Mouse (Mus musculus) neural tube, postnatal 0 days (tissue): ENCODE measurements around the gene Phox2a. TPM values are rescaled to one million over a fixed set of nuclear protein-coding genes. Genes with fewer than 3 reads are reported as not detected.

Experiments
- polyA plus RNA-seq: library from polyadenylated mRNA; unstranded; fragments of >200 nt; fragmentation: Nextera tagmentation; extraction: Ambion mirVana; gene quantifications from 2 replicates; pipeline ENCODE4 v1.2.1, GENCODE M21; 2015

The Phox2a gene
- 2.4 and 2.5 TPM in 2 replicates for polyA plus RNA-seq

GRCm38 (mm10) chr7:101817861-101818401, at the start of gene Phox2a:
Gene Phox2a (plus strand): TSS chr7:101818313.

GRCm38 (mm10) chr7:101837606-101838471, 19.7 kb downstream of the Phox2a start, which contains the start of gene Inppl1:
Gene Inppl1 (minus strand): TSS chr7:101838229.

GRCm38 (mm10) chr7:101857094-101857493, 39.0 kb downstream of the Phox2a start, which contains the start of gene Folr2:
Gene Folr2 (minus strand): TSS chr7:101857194.

GRCm38 (mm10) chr7:101863415-101863814, 45.3 kb downstream of the Phox2a start, which contains the start of gene Anapc15:
Gene Anapc15 (plus strand): TSS chr7:101863715.

GRCm38 (mm10) chr7:101870629-101871028, 52.5 kb downstream of the Phox2a start, which contains the start of gene Folr1:
Gene Folr1 (minus strand): TSS chr7:101870788.

Other genes starting within 250 kb of the Phox2a start
- gene Art2b, start 232.7 kb upstream of the Phox2a start, polyA plus RNA-seq = not detected in 2 replicates
- gene Clpb, start 154.7 kb upstream of the Phox2a start, polyA plus RNA-seq = 32.5 and 35.0 TPM in 2 replicates
- 19.1 and 19.4 TPM in 2 replicates for gene Inppl1, start 19.9 kb downstream of the Phox2a start, polyA plus RNA-seq
- gene Folr2, start 38.9 kb downstream of the Phox2a start, polyA plus RNA-seq = 3.6 and 5.0 TPM in 2 replicates
- gene Anapc15, start 45.4 kb downstream of the Phox2a start, polyA plus RNA-seq = 48.7 and 57.7 TPM in 2 replicates
- gene Folr1, start 52.5 kb downstream of the Phox2a start, polyA plus RNA-seq = 1.1 and 2.5 TPM in 2 replicates
- 166 and 177 TPM in 2 replicates for gene Lamtor1, start 87.6 kb downstream of the Phox2a start, polyA plus RNA-seq
- not detected in 2 replicates for gene Tomt, start 88.0 kb downstream of the Phox2a start, polyA plus RNA-seq
- gene Lrrc51, start 115.6 kb downstream of the Phox2a start, polyA plus RNA-seq = 7.3 and 9.4 TPM in 2 replicates
- 22.7 and 23.1 TPM in 2 replicates for gene Numa1, start 115.8 kb downstream of the Phox2a start, polyA plus RNA-seq
- gene Il18bp, start 200.4 kb downstream of the Phox2a start, polyA plus RNA-seq = 2.7 and 2.9 TPM in 2 replicates
- 27.7 and 28.9 TPM in 2 replicates for gene Rnf121, start 247.2 kb downstream of the Phox2a start, polyA plus RNA-seq
- 17.4 and 22.7 TPM in 2 replicates for gene Xndc1, start 247.2 kb downstream of the Phox2a start, polyA plus RNA-seq
- 0.59 and 0.78 TPM in 2 replicates for gene Xntrpc, start 247.4 kb downstream of the Phox2a start, polyA plus RNA-seq